Mouse (Mus musculus) heart, adult 2 months (tissue): ENCODE results near the gene Ccer2. TPM values are rescaled to one million over a fixed set of nuclear protein-coding genes. Genes with fewer than 3 reads are reported as not detected.

Experiments
- DNase-seq, 2 experiments: peaks; one replicate each; pipeline ENCODE4 v3.0.0; 2021
- H3K27ac ChIP-seq: fragments of 200-600 bp; 2 replicates; pipeline ENCODE4 v1.8.1; 2022
- H3K27me3 ChIP-seq: fragments of 200-500 bp; 2 replicates; pipeline ENCODE4 v1.6.1; 2012; ENCODE audit warnings: mild to moderate bottlenecking, low read length, inconsistent platforms, mixed read lengths; ENCODE audit not compliant: control insufficient read depth, insufficient read depth
- H3K36me3 ChIP-seq: fragments of 200-500 bp; 2 replicates; pipeline ENCODE4 v1.6.1; 2012; ENCODE audit warnings: low read length, inconsistent platforms; ENCODE audit not compliant: control insufficient read depth, insufficient read depth
- H3K4me1 ChIP-seq: fragments of 200-500 bp; 2 replicates; pipeline ENCODE4 v1.6.1; 2011; ENCODE audit warnings: low read length; ENCODE audit not compliant: control insufficient read depth, insufficient read depth
- H3K4me3 ChIP-seq: fragments of 200-600 bp; 2 replicates; pipeline ENCODE4 v1.8.1; 2022
- H3K79me2 ChIP-seq: fragments of 200-500 bp; replicated peaks from 2 replicates; pipeline ENCODE4 v1.6.1; 2012; ENCODE audit warnings: mild to moderate bottlenecking, inconsistent platforms, low read length, moderate library complexity, mixed read lengths; ENCODE audit not compliant: control insufficient read depth, insufficient read depth
- H3K9ac ChIP-seq: fragments of 200-500 bp; 2 replicates; pipeline ENCODE4 v1.6.1; 2012; ENCODE audit warnings: low read depth, mild to moderate bottlenecking, control low read depth, inconsistent platforms, low read length, mixed read lengths
- CTCF ChIP-seq: fragments of 200-600 bp; IDR thresholded peaks from 2 replicates; pipeline ENCODE4 v1.8.1; 2022; ENCODE audit warnings: antibody characterized with exemption, mild to moderate bottlenecking, moderate library complexity
- EP300 ChIP-seq: fragments of 200-500 bp; IDR thresholded peaks from 2 replicates; pipeline ENCODE4 v1.6.1; 2011; ENCODE audit warnings: low read depth, low read length, control low read depth; ENCODE audit not compliant: insufficient read depth
- POLR2A ChIP-seq: fragments of 200-500 bp; IDR thresholded peaks from 2 replicates; pipeline ENCODE4 v1.6.1; 2011; ENCODE audit warnings: mild to moderate bottlenecking, low read depth, low read length, control low read depth; ENCODE audit not compliant: insufficient read depth
- WGBS: fragments of 180-500 bp; shearing (Covaris S2); methylation state at CpG from one replicate; pipeline ENCODE4 v1.1.7; 2018; 5-methylcytosine and 5-hydroxymethylcytosine counted together
- intact Hi-C: fragments of 180-260 bp; cut with DNase I; formaldehyde crosslinking; loops from one replicate; pipeline ENCODE4 v1.15.1; 2025
- polyA plus RNA-seq: library from polyadenylated mRNA; depleted of rRNA; stranded (reverse); fragments of >200 nt; gene quantifications from 2 replicates; pipeline ENCODE4 v1.2.3, GENCODE M21; 2012
- total RNA-seq, 2 experiments: library from RNA; stranded (reverse); gene quantifications; 2 replicates each; pipeline ENCODE4 v1.2.3; 2021

Gene Ccer2
- total and polyA plus RNA-seq, 3 experiments, result not detected

DNA sequence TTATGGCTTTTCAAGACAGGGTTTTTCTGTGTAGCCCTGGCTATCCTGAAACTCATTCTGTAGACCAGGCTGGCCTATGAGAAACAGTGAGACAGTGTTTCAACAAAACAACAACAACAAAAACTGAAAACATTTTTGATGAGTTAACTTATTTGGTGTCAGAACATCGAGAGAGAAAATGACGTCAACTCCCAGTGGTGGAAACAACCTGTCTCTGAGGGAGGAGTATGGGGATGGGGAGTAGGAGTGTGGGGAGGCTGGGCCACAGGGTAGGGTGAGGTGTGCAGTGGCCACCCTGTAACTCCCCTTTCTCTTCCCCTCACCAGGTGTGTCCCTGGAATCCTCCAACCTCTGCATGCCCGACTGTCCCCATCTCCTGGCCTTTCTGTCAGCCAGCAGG lies 38.5 kb downstream of the Ccer2 start:
- no peak overlapping the region for H3K27ac ChIP-seq
- 67% methylated on average over 3 of the region's 3 CpGs for WGBS
- no peak for DNase-seq
- no peaks in the 10 kb centered on the region for H3K36me3 ChIP-seq
- peaks cover 2% of the 10 kb centered on the region for H3K4me1 ChIP-seq
- no peaks in the 10 kb centered on the region for H3K79me2 ChIP-seq
- intact Hi-C loops, result no loop called here
- H3K27me3 ChIP-seq, result no peaks in the 10 kb centered on the region
- no peak overlapping the region for H3K9ac ChIP-seq
- no peak for TF ChIP-seq POLR2A
- TF ChIP-seq EP300, result no peak
- TF ChIP-seq CTCF, result no peak
- no peak overlapping the region for H3K4me3 ChIP-seq

DNA sequence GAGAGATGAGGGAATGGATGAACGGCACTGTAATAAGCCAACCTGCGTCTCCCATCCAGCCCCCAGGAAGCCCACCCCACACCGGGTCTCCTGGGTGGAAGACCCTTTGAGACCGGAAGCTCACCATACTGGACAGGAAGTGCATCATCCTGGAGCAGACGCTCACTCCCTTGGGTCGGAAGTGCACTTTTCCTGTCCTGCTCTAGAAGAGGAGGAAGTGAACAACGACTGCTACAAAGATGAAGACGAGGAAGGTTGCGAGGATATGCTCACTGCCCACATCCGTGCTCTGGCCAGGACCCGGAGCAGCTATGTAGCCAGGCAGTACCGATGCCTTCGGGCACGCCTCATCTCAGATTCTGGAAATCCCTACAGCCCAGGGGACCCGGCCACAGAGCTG lies 39.9 kb downstream of the Ccer2 start:
- Histone ChIP-seq H3K9ac (peak overlapping the region; percentile 50), H3K36me3 (no peaks in the 10 kb centered on the region), H3K4me3 (peak overlapping the region; percentile 45), H3K79me2 (no peaks in the 10 kb centered on the region), H3K4me1 (peaks cover 2% of the 10 kb centered on the region), H3K27me3 (no peaks in the 10 kb centered on the region), H3K27ac (peak overlapping the region; percentile 80)
- 35% methylated on average over 15 of the region's 15 CpGs for WGBS
- intact Hi-C loops, result loop anchor here (1.0 to 2.0 kb wide), 3 partner anchors 15 to 71 kb away; no protein-coding TSS in a partner anchor
- TF ChIP-seq POLR2A (peak; percentile 63), CTCF (no peak), EP300 (0 out of 2 replicates have a peak, but pooled peaks have one; percentile 47)
- peak in 1 of 2 experiments; percentile 48 for DNase-seq

GRCm38 (mm10) chr7:28796562-28796975 lies 40.6 kb downstream of the Ccer2 start:
- Histone ChIP-seq H3K4me1 (peaks cover 2% of the 10 kb centered on the region), H3K36me3 (no peaks in the 10 kb centered on the region), H3K27ac (peak overlapping the region; percentile 80), H3K4me3 (peak overlapping the region; percentile 45), H3K27me3 (no peaks in the 10 kb centered on the region), H3K9ac (peak overlapping the region; percentile 50), H3K79me2 (no peaks in the 10 kb centered on the region)
- TF ChIP-seq CTCF (no peak), EP300 (peak; percentile 92; the same call in 1 of the 2 replicates), POLR2A (peak; percentile 55)
- intact Hi-C loops, result loop anchor here (1.0 to 2.0 kb wide), 3 partner anchors 16 to 71 kb away; no protein-coding TSS in a partner anchor
- 13% methylated on average over 32 of the region's 32 CpGs for WGBS
- peak; percentile 90 for DNase-seq

GRCm38 (mm10) chr7:28799994-28800393 lies 44.0 kb downstream of the Ccer2 start:
- Histone ChIP-seq H3K4me3 (no peak overlapping the region), H3K79me2 (no peaks in the 10 kb centered on the region), H3K4me1 (peaks cover 14% of the 10 kb centered on the region), H3K27ac (no peak overlapping the region; the same call in 1 of the 2 replicates), H3K36me3 (no peaks in the 10 kb centered on the region), H3K27me3 (no peaks in the 10 kb centered on the region), H3K9ac (no peak overlapping the region)
- DNase-seq, result no peak
- WGBS, result 91% methylated on average over 9 of the region's 9 CpGs
- TF ChIP-seq POLR2A, result no peak
- no peak for TF ChIP-seq EP300
- no peak for TF ChIP-seq CTCF
- intact Hi-C loops, result no loop called here

DNA sequence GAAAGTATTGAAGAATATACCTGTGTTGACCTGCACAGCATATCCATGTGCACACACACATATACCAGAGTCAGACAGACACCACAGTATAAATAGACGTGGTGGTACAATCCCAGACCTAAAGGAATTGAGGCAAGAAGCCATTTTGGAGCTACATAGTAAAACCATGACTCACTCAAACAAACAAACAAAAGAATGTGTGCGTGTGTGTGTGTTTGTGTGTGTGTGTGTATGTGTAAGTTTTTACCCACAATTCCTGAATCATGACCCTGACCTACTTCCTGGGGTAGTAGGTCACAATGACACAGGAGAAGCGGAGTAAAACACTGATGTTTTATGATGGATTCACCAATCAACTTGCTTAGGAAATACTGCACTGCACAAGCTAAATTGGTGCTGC lies 45.5 kb downstream of the Ccer2 start:
- TF ChIP-seq EP300 (no peak), CTCF (no peak), POLR2A (no peak)
- H3K27ac ChIP-seq, result peak overlapping the region; percentile 94
- peaks cover 12% of the 10 kb centered on the region for H3K4me1 ChIP-seq
- no peaks in the 10 kb centered on the region for H3K36me3 ChIP-seq
- WGBS, result 41% methylated on average over 3 of the region's 3 CpGs
- H3K9ac ChIP-seq, result no peak overlapping the region
- no peaks in the 10 kb centered on the region for H3K27me3 ChIP-seq
- intact Hi-C loops, result no loop called here
- no peak for DNase-seq
- H3K4me3 ChIP-seq, result no peak overlapping the region
- no peaks in the 10 kb centered on the region for H3K79me2 ChIP-seq

- no peaks in the 10 kb centered on the region for H3K27me3 ChIP-seq
- no peaks in the 10 kb centered on the region for H3K36me3 ChIP-seq
- intact Hi-C loops, result no loop called here
- 27% methylated on average over 10 of the region's 10 CpGs for WGBS
- H3K9ac ChIP-seq, result no peak overlapping the region
- DNase-seq, result peak in 1 of 2 experiments; percentile 58
- H3K4me1 ChIP-seq, result peaks cover 12% of the 10 kb centered on the region
- TF ChIP-seq POLR2A, result no peak
- peak; percentile 48 for TF ChIP-seq CTCF
- H3K79me2 ChIP-seq, result no peaks in the 10 kb centered on the region
- peak overlapping the region; percentile 94 for H3K27ac ChIP-seq
- no peak overlapping the region for H3K4me3 ChIP-seq
Measured at GRCm38 (mm10) chr7:28801901-28802670, 46.1 kb downstream of the Ccer2 start.
